Mouse (Mus musculus) heart, embryonic 12.5 days (tissue): Measurements from ENCODE around the gene Strap. TPM values are rescaled to one million over a fixed set of nuclear protein-coding genes. Genes with fewer than 3 reads are reported as not detected.
A peak's percentile ranks its signal among the peaks of the same experiment; 100 is the strongest.

Experiments
- ATAC-seq: fragments of 200-750 bp; cut with Nextera tagmentation; 2 replicates; pipeline ENCODE4 v1.8.0; 2017; ENCODE audit warnings: moderate TSS enrichment, moderate library complexity; ENCODE audit not compliant: insufficient number of reproducible peaks, low FRiP score
- H3K27ac ChIP-seq: fragments of 300-500 bp; sonication (generic); 2 replicates; pipeline ENCODE4 v1.5.1; 2016; ENCODE audit warnings: mild to moderate bottlenecking, moderate library complexity; ENCODE audit not compliant: poor library complexity, severe bottlenecking
- H3K27me3 ChIP-seq: fragments of 300-500 bp; sonication (generic); replicated peaks from 2 replicates; pipeline ENCODE4 v1.6.1; 2016; ENCODE audit warnings: mild to moderate bottlenecking, moderate library complexity
- H3K36me3 ChIP-seq: fragments of 300-500 bp; sonication (generic); 2 replicates; pipeline ENCODE4 v1.6.1; 2016; ENCODE audit warnings: mild to moderate bottlenecking, moderate library complexity
- H3K4me1 ChIP-seq: fragments of 300-500 bp; sonication (generic); replicated peaks from 2 replicates; pipeline ENCODE4 v1.6.1; 2016; ENCODE audit warnings: mild to moderate bottlenecking
- H3K4me2 ChIP-seq: fragments of 300-500 bp; sonication (generic); 2 replicates; pipeline ENCODE4 v1.6.1; 2016; ENCODE audit warnings: mild to moderate bottlenecking, moderate library complexity
- H3K4me3 ChIP-seq: fragments of 300-500 bp; sonication (generic); 2 replicates; pipeline ENCODE4 v1.5.1; 2016; ENCODE audit warnings: mild to moderate bottlenecking
- H3K9ac ChIP-seq: fragments of 300-500 bp; sonication (generic); 2 replicates; pipeline ENCODE4 v1.6.1; 2016; ENCODE audit warnings: mild to moderate bottlenecking, moderate library complexity
- H3K9me3 ChIP-seq: fragments of 300-500 bp; sonication (generic); replicated peaks from 2 replicates; pipeline ENCODE4 v1.6.1; 2016; ENCODE audit warnings: mild to moderate bottlenecking, moderate library complexity
- WGBS: fragments of 180-500 bp; shearing (Covaris S2); methylation state at CpG from one replicate; pipeline ENCODE4 v1.1.7; 2016; 5-methylcytosine and 5-hydroxymethylcytosine counted together
- polyA plus RNA-seq: library from polyadenylated mRNA; unstranded; fragments of >200 nt; fragmentation: Nextera tagmentation; extraction: Ambion mirVana; gene quantifications from 2 replicates; pipeline ENCODE4 v1.2.1, GENCODE M21; 2016

Strap gene
- polyA plus RNA-seq, 1 experiment from 2014 or later = 138 TPM

- H3K9ac ChIP-seq = peak overlapping the region; percentile 68
- peak overlapping the region; percentile 88 for H3K4me2 ChIP-seq
- peak; percentile 13; the same call in 1 of the 2 replicates for ATAC-seq
- H3K27ac ChIP-seq = peak overlapping the region; percentile 64; the same call in 1 of the 2 replicates
- H3K9me3 ChIP-seq = no peaks in the 10 kb centered on the region
- 1% methylated on average over 7 of the region's 7 CpGs for WGBS
- peaks cover 9% of the 10 kb centered on the region for H3K4me1 ChIP-seq
- peaks cover 4% of the 10 kb centered on the region; the same call in 1 of the 2 replicates for H3K27me3 ChIP-seq
- peaks cover 13% of the 10 kb centered on the region for H3K36me3 ChIP-seq
- peak overlapping the region; percentile 80 for H3K4me3 ChIP-seq
Observed at GRCm38 (mm10) chr6:137734460-137734845, 425 bp upstream of the Strap start.

GRCm38 (mm10) chr6:137735671-137736238 is 877 bp downstream of the Strap start:
- H3K4me3 ChIP-seq = peak overlapping the region; percentile 80
- peak overlapping the region; percentile 90 for H3K9ac ChIP-seq
- peak overlapping the region; percentile 72 for H3K27ac ChIP-seq
- no peaks in the 10 kb centered on the region; the same call in 1 of the 2 replicates for H3K27me3 ChIP-seq
- 10% methylated on average over 17 of the region's 17 CpGs for WGBS
- H3K36me3 ChIP-seq = peaks cover 26% of the 10 kb centered on the region
- peaks cover 9% of the 10 kb centered on the region for H3K4me1 ChIP-seq
- ATAC-seq = no peak
- H3K9me3 ChIP-seq = no peaks in the 10 kb centered on the region
- peak overlapping the region; percentile 88 for H3K4me2 ChIP-seq

- Histone ChIP-seq H3K4me1 (peaks cover 5% of the 10 kb centered on the region), H3K27me3 (no peaks in the 10 kb centered on the region), H3K9ac (no peak overlapping the region), H3K4me2 (no peak overlapping the region), H3K27ac (no peak overlapping the region), H3K4me3 (no peak overlapping the region), H3K36me3 (peaks cover 71% of the 10 kb centered on the region), H3K9me3 (no peaks in the 10 kb centered on the region)
- WGBS = 89% methylated on average over 2 of the region's 2 CpGs
- ATAC-seq = no peak
Observed at GRCm38 (mm10) chr6:137740972-137741371, 6.1 kb downstream of the Strap start.

- Histone ChIP-seq H3K27me3 (no peaks in the 10 kb centered on the region), H3K4me2 (no peak overlapping the region), H3K9me3 (no peaks in the 10 kb centered on the region), H3K4me1 (no peaks in the 10 kb centered on the region), H3K4me3 (no peak overlapping the region), H3K9ac (no peak overlapping the region), H3K27ac (no peak overlapping the region), H3K36me3 (peaks cover 78% of the 10 kb centered on the region)
- WGBS = 91% methylated on average over 4 of the region's 4 CpGs
- ATAC-seq = no peak
Observed at GRCm38 (mm10) chr6:137744700-137745099, 9.8 kb downstream of the Strap start.

- H3K9ac ChIP-seq = no peak overlapping the region
- ATAC-seq = no peak
- H3K27me3 ChIP-seq = no peaks in the 10 kb centered on the region
- no peaks in the 10 kb centered on the region for H3K9me3 ChIP-seq
- H3K4me1 ChIP-seq = no peaks in the 10 kb centered on the region
- peaks cover 72% of the 10 kb centered on the region for H3K36me3 ChIP-seq
- no peak overlapping the region for H3K4me2 ChIP-seq
- 69% methylated on average over 5 of the region's 5 CpGs for WGBS
- no peak overlapping the region for H3K27ac ChIP-seq
- H3K4me3 ChIP-seq = no peak overlapping the region
Observed at GRCm38 (mm10) chr6:137747174-137747928, 12.5 kb downstream of the Strap start.

- Histone ChIP-seq H3K27ac (no peak overlapping the region), H3K27me3 (no peaks in the 10 kb centered on the region), H3K9me3 (no peaks in the 10 kb centered on the region), H3K4me1 (peaks cover 11% of the 10 kb centered on the region), H3K4me2 (no peak overlapping the region), H3K36me3 (peaks cover 46% of the 10 kb centered on the region), H3K9ac (no peak overlapping the region), H3K4me3 (no peak overlapping the region)
- no peak for ATAC-seq
- 85% methylated on average over 10 of the region's 10 CpGs for whole genome bisulfite sequencing
Observed at GRCm38 (mm10) chr6:137751551-137752274, 16.8 kb downstream of the Strap start.

- ATAC-seq = no peak
- no peak overlapping the region for H3K4me3 ChIP-seq
- H3K9me3 ChIP-seq = no peaks in the 10 kb centered on the region
- peaks cover 43% of the 10 kb centered on the region for H3K36me3 ChIP-seq
- WGBS = 81% methylated on average over 4 of the region's 4 CpGs
- no peaks in the 10 kb centered on the region for H3K27me3 ChIP-seq
- H3K27ac ChIP-seq = no peak overlapping the region
- H3K4me2 ChIP-seq = no peak overlapping the region
- peaks cover 11% of the 10 kb centered on the region for H3K4me1 ChIP-seq
- H3K9ac ChIP-seq = no peak overlapping the region
Observed at GRCm38 (mm10) chr6:137752275-137752655, 17.4 kb downstream of the Strap start.

- H3K4me1 ChIP-seq = peaks cover 18% of the 10 kb centered on the region
Observed at GRCm38 (mm10) chr6:137754056-137754856, 19.4 kb downstream of the Strap start, which contains the start of gene Dera. TSS of gene Dera (plus strand) at chr6:137754546.

GRCm38 (mm10) chr6:137754857-137755232 is 20.0 kb downstream of the Strap start:
- Histone ChIP-seq H3K27ac (no peak overlapping the region), H3K9me3 (no peaks in the 10 kb centered on the region), H3K27me3 (no peaks in the 10 kb centered on the region), H3K36me3 (peaks cover 21% of the 10 kb centered on the region), H3K4me1 (peaks cover 24% of the 10 kb centered on the region), H3K4me3 (peak overlapping the region; percentile 70), H3K4me2 (peak overlapping the region; percentile 70), H3K9ac (peak overlapping the region; percentile 86)
- ATAC-seq = no peak
- 4% methylated on average over 8 of the region's 8 CpGs for WGBS

More at GRCm38 (mm10) chr6:137754056-137754856, 19.4 kb downstream of the Strap start, which contains the start of gene Dera:
- Histone ChIP-seq H3K36me3 (peaks cover 27% of the 10 kb centered on the region), H3K27me3 (no peaks in the 10 kb centered on the region), H3K4me2 (peak within 1 kb of the TSS; percentile 70), H3K4me3 (peak within 1 kb of the TSS; percentile 70), H3K9ac (peak within 1 kb of the TSS; percentile 86), H3K9me3 (no peaks in the 10 kb centered on the region), H3K27ac (peak within 1 kb of the TSS; percentile 46)
- ATAC-seq = peak; percentile 89
- WGBS = 12% methylated on average over 24 of the region's 26 CpGs

GRCm38 (mm10) chr6:137756310-137756709 is 21.4 kb downstream of the Strap start:
- Histone ChIP-seq H3K9me3 (no peaks in the 10 kb centered on the region), H3K27ac (no peak overlapping the region), H3K27me3 (no peaks in the 10 kb centered on the region), H3K4me3 (no peak overlapping the region), H3K4me1 (peaks cover 27% of the 10 kb centered on the region), H3K9ac (no peak overlapping the region), H3K4me2 (no peak overlapping the region), H3K36me3 (peaks cover 13% of the 10 kb centered on the region)
- 64% methylated on average over 5 of the region's 5 CpGs for WGBS
- ATAC-seq = no peak
